Mouse (Mus musculus): ENCODE data around the gene Gnpda2.

Gnpda2 gene

GRCm38 (mm10) chr5:69591640-69592461 lies at the start of gene Gnpda2:
TSS of gene Gnpda2 (minus strand) at chr5:69592340.
- peak; percentile 87 for DNase-seq

- no peak for DNase-seq
These were observed 42.6 kb upstream of the Gnpda2 start for GRCm38 (mm10) chr5:69634766-69635165.

GRCm38 (mm10) chr5:69620899-69621298 lies 28.8 kb upstream of the Gnpda2 start:
- DNase-seq = no peak

GRCm38 (mm10) chr5:69613209-69613796 lies 21.2 kb upstream of the Gnpda2 start:
- DNase-seq = no peak

GRCm38 (mm10) chr5:69601027-69601426 lies 8.9 kb upstream of the Gnpda2 start:
- DNase-seq = no peak

- DNase-seq = no peak
These were observed 34.7 kb downstream of the Gnpda2 start for GRCm38 (mm10) chr5:69557404-69557935.

GRCm38 (mm10) chr5:69556628-69557403 lies 35.3 kb downstream of the Gnpda2 start, which contains the start of gene Guf1:
TSS of gene Guf1 (plus strand) at chr5:69556923.
- DNase-seq = peak; percentile 97 to 98

GRCm38 (mm10) chr5:69542489-69542888 lies 49.7 kb downstream of the Gnpda2 start, which contains the start of gene Yipf7:
TSS of gene Yipf7 (minus strand) at chr5:69542648.
- peak; percentile 10 to 60 for DNase-seq

GRCm38 (mm10) chr5:69541680-69542079 lies 50.5 kb downstream of the Gnpda2 start:
- no peak for DNase-seq

- DNase-seq = no peak
These were observed 68.2 kb downstream of the Gnpda2 start for GRCm38 (mm10) chr5:69523944-69524343.

All from cerebellum, postnatal 36 days (tissue).